Mouse (Mus musculus) cerebellum, adult 2 months (tissue): Measurements from ENCODE around the gene Catsperg1.

Experiments
- CTCF ChIP-seq: fragments of 200-500 bp; IDR thresholded peaks from 2 replicates; pipeline ENCODE4 v1.5.1; 2011; ENCODE audit warnings: low read depth, mild to moderate bottlenecking, control low read depth, low read length, moderate library complexity, borderline replicate concordance; ENCODE audit not compliant: insufficient read depth
- POLR2A ChIP-seq: fragments of 200-500 bp; IDR thresholded peaks from 2 replicates; pipeline ENCODE4 v1.6.1; 2011; ENCODE audit warnings: low read length, control low read depth, borderline replicate concordance; ENCODE audit not compliant: insufficient read depth

DNA sequence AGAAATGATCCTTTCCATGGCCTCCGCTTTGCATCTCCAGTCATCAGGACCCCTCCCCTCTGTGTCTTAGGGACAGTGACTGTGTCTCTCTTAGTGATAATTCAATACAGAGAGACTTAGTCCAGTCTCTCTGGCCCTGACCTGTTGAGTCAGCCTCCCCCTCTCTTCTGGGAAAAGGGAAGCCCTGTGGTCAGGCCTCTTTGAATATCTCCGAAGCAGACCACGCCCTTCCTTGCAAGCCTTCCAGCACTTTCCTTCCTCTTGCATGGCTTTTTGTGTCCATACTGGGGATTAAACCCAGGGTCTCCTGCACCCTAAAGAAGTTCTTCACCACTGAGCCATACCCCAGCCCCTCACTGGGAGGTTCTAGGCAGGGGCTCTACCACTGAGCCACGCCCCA, 69.8 kb downstream of the Catsperg1 start:
- TF ChIP-seq CTCF (no peak), POLR2A (no peak)
